Mouse (Mus musculus) olfactory bulb, adult 2 months (tissue): ENCODE data around the gene Sgo1.

Source experiments
- CTCF ChIP-seq: fragments of 200-500 bp; IDR thresholded peaks from 2 replicates; pipeline ENCODE4 v1.5.1; 2012; ENCODE audit warnings: low read depth, mild to moderate bottlenecking, low read length, moderate library complexity; ENCODE audit not compliant: insufficient read depth
- POLR2A ChIP-seq: fragments of 200-500 bp; IDR thresholded peaks from 2 replicates; pipeline ENCODE4 v1.6.1; 2012; ENCODE audit warnings: mild to moderate bottlenecking, low read depth, low read length, moderate library complexity; ENCODE audit not compliant: insufficient read depth

DNA sequence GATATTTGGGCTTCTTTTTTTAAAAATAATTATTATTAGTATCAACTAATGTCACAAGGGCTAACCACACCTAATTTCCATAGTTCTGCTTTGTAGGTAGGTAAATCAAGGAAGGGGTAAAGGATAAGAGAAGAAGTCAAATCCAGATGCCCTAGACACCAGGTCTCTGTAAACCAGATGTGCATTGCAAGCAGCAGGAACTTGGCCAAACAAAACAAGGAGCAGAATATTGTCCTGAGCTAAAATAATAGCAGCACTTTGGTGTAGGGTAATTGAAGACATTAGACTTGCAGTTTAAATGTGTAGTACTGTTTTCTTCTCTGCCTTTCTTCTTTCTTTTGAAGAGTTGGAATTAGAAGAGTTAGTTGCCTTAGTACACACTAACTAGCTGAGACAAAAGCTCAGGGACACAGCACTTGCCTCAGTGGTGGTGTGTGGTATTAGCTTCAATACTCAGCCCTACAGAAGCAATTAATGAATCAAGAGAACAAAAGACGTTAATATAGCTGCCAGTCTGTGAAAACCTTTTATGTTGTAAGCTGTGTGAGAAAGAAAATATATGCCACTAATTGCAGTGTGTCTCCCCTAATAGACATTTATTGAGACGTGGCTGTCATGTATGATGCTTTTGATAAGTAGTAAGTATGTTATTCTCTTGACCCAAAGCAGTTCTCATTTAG, 24.3 kb downstream of the Sgo1 start:
- TF ChIP-seq CTCF (no peak), POLR2A (no peak)
